In the genomic region with DNA sequence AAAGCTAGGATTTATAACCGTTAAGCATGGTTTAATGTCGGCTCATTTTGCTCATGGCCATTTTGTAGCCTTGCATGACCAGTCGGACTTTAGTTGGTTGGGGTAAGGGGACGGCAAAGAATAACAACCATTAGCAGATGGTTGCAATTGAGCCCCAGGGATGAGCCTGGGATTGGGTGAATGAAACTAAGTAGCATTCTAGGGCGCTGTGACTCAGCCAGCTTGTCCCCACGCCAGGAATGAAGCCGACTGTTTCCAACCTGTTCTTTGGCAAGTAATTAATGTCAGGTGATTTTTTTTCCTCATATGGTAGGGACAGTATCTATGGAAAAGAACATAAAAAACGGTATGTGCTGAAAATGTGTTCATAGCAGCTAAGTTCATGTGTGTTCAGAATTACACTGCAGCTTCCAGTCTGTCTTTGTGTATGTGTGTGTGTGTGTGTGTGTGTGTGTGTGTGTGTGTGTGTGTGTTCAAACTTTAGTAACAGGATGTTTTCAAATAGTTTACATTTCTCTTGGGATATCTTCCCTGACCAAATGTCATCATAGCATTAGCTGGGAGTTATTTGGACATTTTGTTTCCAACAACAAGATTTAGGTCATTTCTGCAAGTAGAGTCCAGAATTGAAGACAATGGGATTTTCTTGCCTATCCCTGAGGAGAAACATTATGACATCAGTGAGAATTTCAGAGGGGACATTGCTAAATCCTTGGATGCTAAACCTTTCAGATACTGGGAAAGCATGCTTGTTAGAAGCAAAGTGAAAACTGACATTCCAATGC, we compare ENCODE assay signal across 12 mouse cellular contexts.
DNase-seq lines count a peak whose midpoint lies in the region; ATAC-seq and TF ChIP-seq lines count a peak whose summit lies in the region.
"Had no signal": no experiment of that assay in that cellular context is flagged by ENCODE, and none has a peak within 500 bp of the region (broad histone marks: within the 10 kb centered on the region; RNA-seq: fewer than 3 reads in every experiment).

No protein-coding gene starts in this region.

- no peaks in the 10 kb centered on the region for H3K27me3 ChIP-seq in kidney, adult 2 months (replicated peaks; ENCODE audit: control insufficient read depth, insufficient read depth, low read length)
- no peaks in the 10 kb centered on the region for H3K27me3 ChIP-seq in kidney, embryonic 16.5 days (ENCODE audit: insufficient read depth, low read length)
- H3K27me3 ChIP-seq: CH12.LX; lung, embryonic 15.5 days had no signal

- TF ChIP-seq CTCF in kidney, adult 2 months (conservative IDR thresholded peaks at IDR 0.05; ENCODE audit: insufficient read depth, insufficient read length, low read depth, low read length): no peak

- H3K27ac ChIP-seq in kidney, adult 2 months (ENCODE audit: insufficient read depth, low read depth, low read length): no peak overlapping the region
- H3K27ac ChIP-seq in kidney, embryonic 16.5 days (ENCODE audit: low read length): no peak overlapping the region
- H3K27ac ChIP-seq: hindbrain, embryonic 10.5 days; lung, embryonic 15.5 days had no signal

- H3K36me3 ChIP-seq in kidney, adult 2 months (ENCODE audit: control insufficient read depth, insufficient read depth, low read length): no peaks in the 10 kb centered on the region
- H3K36me3 ChIP-seq in kidney, embryonic 16.5 days (ENCODE audit: insufficient read depth, low read length): no peaks in the 10 kb centered on the region
- H3K36me3 ChIP-seq: hindbrain, embryonic 10.5 days; lung, embryonic 15.5 days had no signal

- H3K4me1 ChIP-seq in kidney, adult 2 months (ENCODE audit: control insufficient read depth, insufficient read depth, low read length): no peaks in the 10 kb centered on the region
- H3K4me1 ChIP-seq in kidney, embryonic 16.5 days (ENCODE audit: insufficient read depth, low read length): no peaks in the 10 kb centered on the region
- H3K4me1 ChIP-seq: hindbrain, embryonic 10.5 days had no signal

- peak; percentile 37 for DNase-seq in kidney, adult 2 months
- DNase-seq in NIH3T3 (ENCODE audit: low read depth): peak; percentile 83
- peak; percentile 75 to 77 for DNase-seq in cerebellum, adult 18-20 months
- DNase-seq in gastrocnemius, postnatal 36 days: peak; percentile 56 to 70
- no peak for DNase-seq in B cell, adult 2 months
- no peak for DNase-seq in retina, postnatal 1 day

- no peak overlapping the region for H3K9ac ChIP-seq in kidney, embryonic 16.5 days (replicated peaks; ENCODE audit: low read length)
- H3K9ac ChIP-seq: lung, embryonic 15.5 days had no signal

- no peaks in the 10 kb centered on the region for H3K9me3 ChIP-seq in kidney, embryonic 16.5 days (ENCODE audit: low read length)
- H3K9me3 ChIP-seq: hindbrain, embryonic 10.5 days; lung, embryonic 15.5 days had no signal

- no peak for ATAC-seq in kidney, embryonic 16.5 days (ENCODE audit: low FRiP score, low TSS enrichment)
- no peak for ATAC-seq in megakaryocyte-erythroid progenitor cell, adult 5-6 weeks (replicated peaks; ENCODE audit: low FRiP score, low TSS enrichment, poor library complexity, severe bottlenecking)

- H3K4me2 ChIP-seq in kidney, embryonic 16.5 days (replicated peaks; ENCODE audit: low read depth, low read length): no peak overlapping the region
- H3K4me2 ChIP-seq: lung, embryonic 15.5 days had no signal

- WGBS in kidney, adult 2 months: 47% methylated on average over 8 of the region's 8 CpGs
- 63% methylated on average over 8 of the region's 8 CpGs for WGBS in kidney, embryonic 16.5 days

- TF ChIP-seq POLR2A in kidney, adult 2 months (IDR thresholded peaks at IDR 0.05; ENCODE audit: low read depth, low read length): no peak

- no peak overlapping the region for H3K4me3 ChIP-seq in kidney, adult 2 months (ENCODE audit: insufficient read depth, low read depth, low read length)
- H3K4me3 ChIP-seq in kidney, embryonic 16.5 days (ENCODE audit: low read length): no peak overlapping the region
- H3K4me3 ChIP-seq: erythroblast, embryonic 14.5 days; hindbrain, embryonic 10.5 days; lung, embryonic 15.5 days had no signal

- intact Hi-C loops in gastrocnemius, postnatal 36 days (cut with DNase I): no loop called here

Comparison
In these comparisons a context has a peak if more than half of its experiments do, and no peak if none do; other contexts are left out.
1. DNase-seq: peak in kidney, adult 2 months (single experiment), NIH3T3 (single experiment), cerebellum, adult 18-20 months (2 of 2) and gastrocnemius, postnatal 36 days (2 of 2); none in B cell, adult 2 months (0 of 2) and retina, postnatal 1 day (single experiment).